Mouse (Mus musculus) embryonic facial prominence, embryonic 10.5 days (tissue): ENCODE data around the gene Crb2. TPM values are rescaled to one million over a fixed set of nuclear protein-coding genes. Genes with fewer than 3 reads are reported as not detected.
A peak's percentile ranks its signal among the peaks of the same experiment; 100 is the strongest.

Source experiments
- DNase-seq: peaks from one replicate; pipeline ENCODE4 v3.0.0-alpha.2; 2017; ENCODE audit warnings: low spot score
- H3K27ac ChIP-seq: fragments of 300-500 bp; sonication (generic); replicated peaks from 2 replicates; pipeline ENCODE4 v1.5.1; 2016; ENCODE audit warnings: mild to moderate bottlenecking
- H3K27me3 ChIP-seq: fragments of 300-500 bp; sonication (generic); replicated peaks from 2 replicates; pipeline ENCODE4 v1.6.1; 2016; ENCODE audit warnings: low read depth, mild to moderate bottlenecking; ENCODE audit not compliant: poor library complexity, severe bottlenecking
- H3K36me3 ChIP-seq: fragments of 300-500 bp; sonication (generic); replicated peaks from 2 replicates; pipeline ENCODE4 v1.6.1; 2016; ENCODE audit warnings: mild to moderate bottlenecking, moderate library complexity
- H3K4me1 ChIP-seq: fragments of 300-500 bp; sonication (generic); 2 replicates; pipeline ENCODE4 v1.6.1; 2016
- H3K4me3 ChIP-seq: fragments of 300-500 bp; sonication (generic); 2 replicates; pipeline ENCODE4 v1.5.1; 2016; ENCODE audit warnings: mild to moderate bottlenecking, moderate library complexity
- H3K9me3 ChIP-seq: fragments of 300-500 bp; sonication (generic); 2 replicates; pipeline ENCODE4 v1.6.1; 2016; ENCODE audit warnings: mild to moderate bottlenecking
- WGBS: fragments of 180-500 bp; shearing (Covaris S2); methylation state at CpG from one replicate; pipeline ENCODE4 v1.1.7; 2016; 5-methylcytosine and 5-hydroxymethylcytosine counted together
- polyA plus RNA-seq: library from polyadenylated mRNA; unstranded; fragments of >200 nt; fragmentation: Nextera tagmentation; extraction: Ambion mirVana; gene quantifications from 2 replicates; pipeline ENCODE4 v1.2.1, GENCODE M21; 2016

Crb2 gene
- polyA plus RNA-seq, 1 experiment from 2014 or later, result 7.3 TPM

DNA sequence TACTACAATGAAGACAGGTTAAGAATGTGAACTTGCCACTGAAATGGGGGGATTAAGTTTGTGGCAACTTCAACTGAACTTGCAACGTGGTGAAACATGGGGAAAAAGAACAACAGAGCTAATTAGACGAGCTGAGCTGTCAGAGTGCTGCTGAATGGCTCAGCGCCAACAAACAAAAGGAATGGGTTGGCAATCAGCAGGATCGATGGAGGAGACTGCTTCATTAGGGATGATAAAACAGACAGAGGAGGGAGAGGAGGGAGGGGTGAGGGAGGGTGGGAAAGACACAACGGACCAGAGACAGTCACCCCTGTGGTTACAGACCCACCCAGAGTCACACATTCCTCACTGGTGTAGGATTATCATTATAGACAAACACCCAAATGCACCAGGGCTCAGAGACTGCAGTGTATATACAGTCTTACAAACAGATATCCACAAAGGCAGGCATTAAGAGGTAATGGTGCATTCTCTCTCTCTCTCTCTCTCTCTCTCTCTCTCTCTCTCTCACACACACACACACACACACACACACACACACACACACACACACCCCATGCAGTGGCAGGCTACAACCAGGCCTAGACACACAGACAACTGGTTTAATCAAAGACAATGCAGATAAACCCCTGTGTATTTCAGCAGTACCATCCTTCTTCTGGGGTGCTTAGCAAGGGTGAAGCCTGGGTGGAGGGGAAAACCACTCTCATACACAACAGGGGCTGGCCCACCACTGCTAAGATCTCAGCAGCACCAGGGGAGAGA lies 42.9 kb downstream of the Crb2 start:
- WGBS, result 11% methylated on average over 5 of the region's 5 CpGs
- Histone ChIP-seq H3K36me3 (no peaks in the 10 kb centered on the region), H3K27me3 (peaks cover 9% of the 10 kb centered on the region; the same call in 1 of the 2 replicates), H3K4me3 (no peak overlapping the region), H3K9me3 (no peaks in the 10 kb centered on the region), H3K4me1 (peaks cover 24% of the 10 kb centered on the region), H3K27ac (peak overlapping the region; percentile 48)
- DNase-seq, result peak; percentile 24

GRCm38 (mm10) chr2:37819526-37820152 lies 43.6 kb downstream of the Crb2 start:
- Histone ChIP-seq H3K27me3 (peaks cover 9% of the 10 kb centered on the region; the same call in 1 of the 2 replicates), H3K4me1 (peaks cover 24% of the 10 kb centered on the region), H3K36me3 (no peaks in the 10 kb centered on the region), H3K27ac (peak overlapping the region; percentile 48; the same call in 1 of the 2 replicates), H3K9me3 (no peaks in the 10 kb centered on the region), H3K4me3 (no peak overlapping the region)
- 68% methylated on average over 4 of the region's 4 CpGs for whole genome bisulfite sequencing
- DNase-seq, result no peak

GRCm38 (mm10) chr2:37822122-37822521 lies 46.1 kb downstream of the Crb2 start:
- WGBS, result 64% methylated on average over 5 of the region's 5 CpGs
- Histone ChIP-seq H3K36me3 (no peaks in the 10 kb centered on the region), H3K9me3 (no peaks in the 10 kb centered on the region), H3K27me3 (peaks cover 5% of the 10 kb centered on the region; the same call in 1 of the 2 replicates), H3K4me3 (no peak overlapping the region), H3K27ac (no peak overlapping the region), H3K4me1 (peaks cover 24% of the 10 kb centered on the region)
- no peak for DNase-seq

GRCm38 (mm10) chr2:37823826-37824225 lies 47.8 kb downstream of the Crb2 start:
- Histone ChIP-seq H3K27ac (no peak overlapping the region), H3K4me1 (peaks cover 14% of the 10 kb centered on the region), H3K4me3 (no peak overlapping the region), H3K36me3 (no peaks in the 10 kb centered on the region), H3K27me3 (no peaks in the 10 kb centered on the region), H3K9me3 (no peaks in the 10 kb centered on the region)
- DNase-seq, result no peak
- WGBS, result 78% methylated on average over 2 of the region's 2 CpGs

GRCm38 (mm10) chr2:37829758-37830275 lies 53.8 kb downstream of the Crb2 start:
- H3K9me3 ChIP-seq, result no peaks in the 10 kb centered on the region
- 43% methylated on average over 9 of the region's 9 CpGs for WGBS

DNA sequence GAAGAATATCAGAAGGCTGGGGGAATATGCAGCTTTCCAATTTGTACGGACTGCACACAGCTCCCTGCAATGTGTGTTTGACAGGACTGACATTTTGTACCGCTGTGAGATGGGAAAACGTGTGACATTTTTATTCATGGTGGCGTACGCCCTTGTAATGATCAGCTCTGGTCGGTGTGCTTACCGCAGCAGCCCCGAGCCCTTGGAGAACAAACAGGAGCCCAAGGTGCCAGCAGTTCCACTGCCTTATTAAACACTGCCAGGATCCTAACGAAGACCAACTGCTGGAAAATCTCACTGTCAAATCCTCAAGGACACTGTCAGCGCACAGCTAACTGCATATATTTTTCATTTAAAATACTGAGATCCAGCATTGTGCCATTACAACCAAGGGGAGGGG lies 56.2 kb downstream of the Crb2 start:
- peaks cover under 1% of the 10 kb centered on the region; the same call in 1 of the 2 replicates for H3K36me3 ChIP-seq
- no peak overlapping the region for H3K27ac ChIP-seq
- no peak overlapping the region for H3K4me3 ChIP-seq
- no peaks in the 10 kb centered on the region for H3K9me3 ChIP-seq
- 88% methylated on average over 10 of the region's 10 CpGs for WGBS
- no peaks in the 10 kb centered on the region for H3K27me3 ChIP-seq
- DNase-seq, result no peak
- peaks cover 18% of the 10 kb centered on the region for H3K4me1 ChIP-seq

More at GRCm38 (mm10) chr2:37829758-37830275, 53.8 kb downstream of the Crb2 start:
- no peaks in the 10 kb centered on the region for H3K36me3 ChIP-seq
- H3K4me1 ChIP-seq, result peaks cover 18% of the 10 kb centered on the region
- no peak overlapping the region for H3K4me3 ChIP-seq
- peak; percentile 40 for DNase-seq
- H3K27ac ChIP-seq, result peak overlapping the region; percentile 41; the same call in 1 of the 2 replicates
- H3K27me3 ChIP-seq, result no peaks in the 10 kb centered on the region

DNA sequence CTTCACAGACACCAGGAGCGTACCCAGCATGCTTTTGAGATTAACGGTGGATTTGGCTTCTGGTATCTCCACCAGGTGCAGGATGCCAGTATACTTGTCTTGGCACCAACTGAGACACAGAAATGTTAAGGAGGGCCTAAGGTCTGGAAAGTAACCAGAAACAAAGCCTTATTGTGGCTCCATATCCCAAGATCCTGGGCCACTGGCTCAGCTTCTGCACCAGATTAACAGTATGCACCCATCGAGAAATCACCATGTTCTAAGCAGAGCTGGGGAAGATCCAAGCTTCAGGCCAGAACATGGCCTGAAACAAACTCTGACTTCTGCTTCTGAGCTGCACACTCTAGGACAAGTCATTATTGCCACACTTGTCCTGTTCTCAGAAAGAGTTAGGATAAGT lies 60.9 kb downstream of the Crb2 start:
- peaks cover 2% of the 10 kb centered on the region for H3K4me1 ChIP-seq
- WGBS, result 91% methylated on average over 3 of the region's 3 CpGs
- peaks cover 8% of the 10 kb centered on the region; the same call in 1 of the 2 replicates for H3K36me3 ChIP-seq
- no peak for DNase-seq
- H3K27ac ChIP-seq, result no peak overlapping the region
- H3K4me3 ChIP-seq, result no peak overlapping the region
- H3K27me3 ChIP-seq, result no peaks in the 10 kb centered on the region
- no peaks in the 10 kb centered on the region for H3K9me3 ChIP-seq

GRCm38 (mm10) chr2:37837542-37837941 lies 61.5 kb downstream of the Crb2 start:
- no peak overlapping the region for H3K4me3 ChIP-seq
- H3K9me3 ChIP-seq, result no peaks in the 10 kb centered on the region
- H3K4me1 ChIP-seq, result peaks cover 8% of the 10 kb centered on the region
- no peak for DNase-seq
- no peak overlapping the region for H3K27ac ChIP-seq
- no peaks in the 10 kb centered on the region for H3K27me3 ChIP-seq
- peaks cover 8% of the 10 kb centered on the region; the same call in 1 of the 2 replicates for H3K36me3 ChIP-seq
- WGBS, result 94% methylated on average over 3 of the region's 3 CpGs

- H3K27me3 ChIP-seq, result no peaks in the 10 kb centered on the region
- no peak overlapping the region for H3K27ac ChIP-seq
- H3K4me1 ChIP-seq, result peaks cover 16% of the 10 kb centered on the region
- no peak for DNase-seq
- WGBS, result 84% methylated on average over 7 of the region's 7 CpGs
- peaks cover 8% of the 10 kb centered on the region; the same call in 1 of the 2 replicates for H3K36me3 ChIP-seq
- H3K4me3 ChIP-seq, result no peak overlapping the region
- H3K9me3 ChIP-seq, result no peaks in the 10 kb centered on the region
These were observed 62.3 kb downstream of the Crb2 start for GRCm38 (mm10) chr2:37838202-37838984.

DNA sequence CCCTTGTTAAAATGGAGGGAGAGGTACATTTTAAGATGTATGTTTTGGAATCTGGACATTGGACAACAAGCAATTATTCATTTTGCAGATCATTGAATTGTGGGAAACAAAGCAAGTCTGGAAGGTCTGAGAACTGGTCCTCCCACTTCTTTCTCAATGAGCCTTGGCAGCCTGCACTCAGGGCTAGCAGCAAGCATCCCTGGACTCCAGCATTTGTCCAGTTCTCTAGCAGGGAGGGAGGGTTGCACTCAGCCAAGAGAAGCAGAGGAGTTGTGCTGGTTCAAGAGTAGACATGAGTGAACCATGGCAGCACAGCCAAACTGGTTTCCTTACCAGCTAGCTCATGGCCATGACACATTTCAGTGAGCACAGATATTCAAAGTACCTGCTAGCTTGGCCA lies 63.9 kb downstream of the Crb2 start:
- Histone ChIP-seq H3K9me3 (no peaks in the 10 kb centered on the region), H3K27ac (no peak overlapping the region), H3K36me3 (peaks cover 8% of the 10 kb centered on the region; the same call in 1 of the 2 replicates), H3K4me1 (peaks cover 24% of the 10 kb centered on the region), H3K27me3 (no peaks in the 10 kb centered on the region), H3K4me3 (no peak overlapping the region)
- DNase-seq, result no peak

DNA sequence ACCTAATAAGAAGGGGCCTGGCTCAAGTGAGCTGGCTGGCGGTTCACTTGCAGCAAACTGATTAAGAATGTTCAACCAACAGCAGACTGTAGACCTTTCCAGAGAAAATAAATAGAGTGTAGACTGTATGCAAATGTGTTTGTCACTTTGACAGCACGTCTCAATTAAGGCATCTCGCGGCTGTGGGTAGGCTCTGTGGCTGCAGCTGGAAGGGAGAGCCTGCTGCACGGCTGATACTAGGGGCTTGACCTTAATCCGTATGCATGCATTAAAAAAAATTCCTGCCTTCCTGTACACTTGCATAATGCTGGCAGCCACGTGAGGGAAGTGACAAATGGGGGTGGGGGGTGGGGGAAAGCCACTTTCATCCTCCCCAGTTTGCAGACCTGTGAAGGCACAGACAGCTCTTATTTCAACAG lies 66.1 kb downstream of the Crb2 start:
- H3K9me3 ChIP-seq, result no peaks in the 10 kb centered on the region
- H3K27ac ChIP-seq, result peak overlapping the region; percentile 75
- WGBS, result 9% methylated on average over 7 of the region's 7 CpGs
- H3K27me3 ChIP-seq, result no peaks in the 10 kb centered on the region
- peak; percentile 58 for DNase-seq
- H3K4me3 ChIP-seq, result no peak overlapping the region
- H3K4me1 ChIP-seq, result peaks cover 28% of the 10 kb centered on the region
- peaks cover 8% of the 10 kb centered on the region; the same call in 1 of the 2 replicates for H3K36me3 ChIP-seq

- DNase-seq, result peak; percentile 43
- 35% methylated on average over 4 of the region's 4 CpGs for WGBS
These were observed 66.7 kb downstream of the Crb2 start for GRCm38 (mm10) chr2:37842719-37843118.

More at GRCm38 (mm10) chr2:37842719-37843118, 66.7 kb downstream of the Crb2 start:
- H3K4me1 ChIP-seq, result peaks cover 28% of the 10 kb centered on the region
- H3K4me3 ChIP-seq, result no peak overlapping the region
- H3K27me3 ChIP-seq, result no peaks in the 10 kb centered on the region
- H3K9me3 ChIP-seq, result no peaks in the 10 kb centered on the region
- peak overlapping the region; percentile 75 for H3K27ac ChIP-seq
- H3K36me3 ChIP-seq, result 0 out of 2 replicates have a peak, but pooled peaks cover 5% of the 10 kb centered on the region
